In genomic region chr5:90149611-90150532, GRCm38 (mm10) we compare ENCODE assay signal across 15 mouse cellular contexts.
DNase-seq lines count a peak whose midpoint lies in the region; ATAC-seq and TF ChIP-seq lines count a peak whose summit lies in the region.
"Had no signal": no experiment of that assay in that cellular context is flagged by ENCODE, and none has a peak within 500 bp of the region (broad histone marks: within the 10 kb centered on the region; RNA-seq: fewer than 3 reads in every experiment).

No protein-coding gene starts in this region.

- no peak for DNase-seq in heart, adult 9 months (ENCODE audit: low spot score in 2 of 2)
- DNase-seq in lung, postnatal 14 days: peak; percentile 5
- DNase-seq in lung, adult 2 months: no peak
- DNase-seq in adrenal gland, postnatal 14 days: peak; percentile 66
- DNase-seq in kidney, postnatal 10 days: peak; percentile 15
- DNase-seq in B cell, adult 2 months: no peak
- DNase-seq in spleen, adult 18-20 months: no peak

- WGBS in heart, embryonic 12.5 days: 55% methylated on average over 22 of the region's 22 CpGs
- WGBS in lung, adult 2 months: 52% methylated on average over 22 of the region's 22 CpGs

- no peak overlapping the region for H3K27ac ChIP-seq in heart, embryonic 12.5 days (ENCODE audit: poor library complexity, severe bottlenecking)
- H3K27ac ChIP-seq: forebrain, embryonic 13.5 days; hindbrain, embryonic 10.5 days; layer of hippocampus, adult 2 months; limb, embryonic 15.5 days; neural tube, embryonic 12.5 days; stomach, postnatal 0 days had no signal

- H3K27me3 ChIP-seq in heart, embryonic 12.5 days (replicated peaks): no peaks in the 10 kb centered on the region
- H3K27me3 ChIP-seq: forebrain, embryonic 13.5 days; limb, embryonic 15.5 days; neural tube, embryonic 12.5 days had no signal

- H3K9ac ChIP-seq in heart, embryonic 12.5 days: no peak overlapping the region
- H3K9ac ChIP-seq: forebrain, embryonic 13.5 days; limb, embryonic 15.5 days; neural tube, embryonic 12.5 days had no signal

- H3K9me3 ChIP-seq in heart, embryonic 12.5 days (replicated peaks): no peaks in the 10 kb centered on the region
- H3K9me3 ChIP-seq: forebrain, embryonic 13.5 days; hindbrain, embryonic 10.5 days; limb, embryonic 15.5 days; neural tube, embryonic 12.5 days had no signal

- H3K4me1 ChIP-seq in heart, embryonic 12.5 days (replicated peaks): 0 out of 2 replicates have a peak, but pooled peaks cover 9% of the 10 kb centered on the region
- no peaks in the 10 kb centered on the region for H3K4me1 ChIP-seq in lung, adult 2 months (ENCODE audit: control insufficient read depth, insufficient read depth, low read length)
- H3K4me1 ChIP-seq: forebrain, embryonic 13.5 days; hindbrain, embryonic 10.5 days; neural tube, embryonic 12.5 days had no signal

- no peaks in the 10 kb centered on the region for H3K36me3 ChIP-seq in heart, embryonic 12.5 days
- H3K36me3 ChIP-seq: hindbrain, embryonic 10.5 days; limb, embryonic 15.5 days; neural tube, embryonic 12.5 days had no signal

- ATAC-seq in heart, embryonic 12.5 days (ENCODE audit: insufficient number of reproducible peaks, low FRiP score): no peak
- ATAC-seq: CD4-positive, CD25-positive, alpha-beta regulatory T cell, adult 4 months; forebrain, embryonic 13.5 days had no signal

- TF ChIP-seq CTCF in lung, adult 2 months (IDR thresholded peaks at IDR 0.05; ENCODE audit: insufficient read depth, low read length): no peak

- no peak overlapping the region for H3K4me3 ChIP-seq in heart, embryonic 12.5 days
- H3K4me3 ChIP-seq in lung, adult 2 months (replicated peaks; ENCODE audit: extremely low read depth, low read depth, low read length): no peak overlapping the region
- H3K4me3 ChIP-seq: forebrain, embryonic 13.5 days; hindbrain, embryonic 10.5 days; layer of hippocampus, adult 2 months; limb, embryonic 15.5 days; neural tube, embryonic 12.5 days had no signal

- no peak for TF ChIP-seq POLR2A in lung, adult 2 months (IDR thresholded peaks at IDR 0.05; ENCODE audit: borderline replicate concordance, extremely low read depth, low read depth, low read length)

- H3K4me2 ChIP-seq in heart, embryonic 12.5 days: peak overlapping the region; percentile 26
- H3K4me2 ChIP-seq: forebrain, embryonic 13.5 days; limb, embryonic 15.5 days; neural tube, embryonic 12.5 days had no signal

Comparison
In these comparisons a context has a peak if more than half of its experiments do, and no peak if none do; other contexts are left out.
1. DNase-seq: peak in lung, postnatal 14 days (single experiment), adrenal gland, postnatal 14 days (single experiment) and kidney, postnatal 10 days (single experiment); none in heart, adult 9 months (0 of 2), lung, adult 2 months (single experiment), B cell, adult 2 months (0 of 2) and spleen, adult 18-20 months (0 of 2).